Mouse (Mus musculus) right cerebral cortex, postnatal 10 days (tissue): Measurements from ENCODE around the gene Tigar.

Source experiments
- DNase-seq, 2 experiments: peaks; one replicate each; pipeline ENCODE4 v3.0.0; 2021; ENCODE audit warnings: low spot score in 2 of 2

Gene Tigar

DNA sequence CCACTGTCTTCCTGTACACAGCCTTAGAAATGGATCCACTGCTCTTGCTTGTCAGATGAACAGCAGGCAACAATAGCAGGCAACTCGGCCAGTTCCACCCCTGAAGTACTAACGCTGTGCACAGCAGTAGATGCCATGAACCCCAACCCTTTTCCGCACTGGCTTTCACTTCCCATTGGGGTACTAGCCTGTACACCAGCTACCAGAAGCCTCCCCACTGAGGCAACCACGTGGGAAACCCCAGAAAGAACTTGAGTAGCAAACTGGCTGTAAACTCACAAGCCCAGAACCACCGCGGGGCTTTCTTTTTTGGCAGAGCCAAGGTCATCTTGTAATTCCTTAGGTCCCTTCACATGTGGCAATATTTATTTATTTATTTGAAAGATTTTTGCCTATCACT is 27.5 kb downstream of the Tigar start:
- DNase-seq = no peak

DNA sequence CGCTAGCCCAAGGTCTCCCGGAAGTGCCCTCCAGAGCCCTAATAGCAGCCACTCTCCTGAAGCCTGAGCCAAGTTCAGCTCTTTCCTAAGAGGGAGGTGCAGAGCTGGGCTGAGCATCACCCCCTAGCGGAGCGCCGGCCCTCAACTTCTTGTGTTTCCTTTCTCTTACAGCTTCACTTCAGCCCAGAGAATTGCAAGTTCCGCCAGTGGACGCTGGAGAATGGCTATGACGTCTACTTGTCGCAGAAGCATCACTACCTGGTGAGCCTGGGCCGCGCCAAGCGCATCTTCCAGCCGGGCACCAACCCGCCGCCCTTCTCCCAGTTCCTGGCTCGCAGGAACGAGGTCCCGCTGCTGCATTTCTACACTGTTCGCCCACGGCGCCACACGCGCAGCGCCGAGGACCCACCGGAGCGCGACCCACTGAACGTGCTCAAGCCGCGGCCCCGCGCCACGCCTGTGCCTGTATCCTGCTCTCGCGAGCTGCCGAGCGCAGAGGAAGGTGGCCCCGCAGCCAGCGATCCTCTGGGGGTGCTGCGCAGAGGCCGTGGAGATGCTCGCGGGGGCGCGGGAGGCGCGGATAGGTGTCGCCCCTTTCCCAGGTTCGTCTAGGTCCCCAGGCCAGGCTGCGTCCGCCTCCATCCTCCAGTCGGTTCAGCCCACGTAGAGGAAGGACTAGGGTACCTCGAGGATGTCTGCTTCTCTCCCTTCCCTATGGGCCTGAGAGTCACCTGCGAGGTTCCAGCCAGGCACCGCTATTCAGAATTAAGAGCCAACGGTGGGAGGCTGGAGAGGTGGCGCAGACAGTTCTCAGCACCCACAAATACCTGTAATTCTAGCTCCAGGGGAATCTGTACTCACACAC is 29.3 kb downstream of the Tigar start:
- DNase-seq = peak; percentile 85

- no peak for DNase-seq
Measured at GRCm38 (mm10) chr6:127072817-127073216, 36.5 kb downstream of the Tigar start, which contains the start of gene Fgf23. TSS of gene Fgf23 (plus strand) at chr6:127072902.

DNA sequence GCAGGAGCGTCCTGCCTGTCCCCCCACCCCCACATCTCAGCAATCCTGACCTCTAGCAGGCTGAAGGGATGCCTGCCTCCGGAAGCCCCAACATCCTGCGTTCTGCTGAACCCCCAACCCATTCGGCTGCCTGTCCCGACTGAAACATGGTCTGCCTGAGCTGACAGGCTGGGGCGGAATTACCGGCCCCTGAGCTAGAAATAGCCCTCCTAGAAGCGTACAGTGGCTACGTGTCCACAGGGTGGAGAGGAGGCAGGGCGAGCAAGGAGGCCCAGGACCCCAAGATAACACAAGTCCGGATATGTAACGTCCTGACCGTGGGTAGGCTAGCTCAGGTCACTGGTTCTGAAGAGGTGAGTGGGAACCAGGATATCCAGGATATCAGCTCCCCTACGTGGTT is 44.5 kb downstream of the Tigar start:
- no peak for DNase-seq

- DNase-seq = no peak
Measured at GRCm38 (mm10) chr6:127063915-127064314, 45.4 kb downstream of the Tigar start.

DNA sequence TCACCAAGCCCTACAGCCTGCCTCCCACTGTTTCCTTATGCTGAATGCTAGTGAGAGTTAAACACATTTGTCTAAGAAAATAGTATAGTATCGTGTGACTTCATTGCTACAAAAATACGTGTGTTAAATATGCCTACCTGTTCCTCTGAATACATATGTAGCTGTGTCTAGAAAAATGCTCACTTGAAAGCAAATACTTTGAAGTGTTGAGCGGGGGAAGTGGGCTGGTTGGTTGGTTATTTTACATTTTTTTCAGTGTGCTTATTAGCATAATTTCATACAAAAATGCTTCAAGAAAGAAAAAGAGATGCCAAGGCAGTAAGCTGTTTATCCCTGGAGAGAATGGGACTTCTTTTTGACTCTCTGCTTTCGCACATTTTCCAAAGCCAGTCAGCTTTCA is 49.4 kb downstream of the Tigar start:
- DNase-seq = no peak

GRCm38 (mm10) chr6:127056990-127057588 is 52.3 kb downstream of the Tigar start:
- no peak for DNase-seq

DNA sequence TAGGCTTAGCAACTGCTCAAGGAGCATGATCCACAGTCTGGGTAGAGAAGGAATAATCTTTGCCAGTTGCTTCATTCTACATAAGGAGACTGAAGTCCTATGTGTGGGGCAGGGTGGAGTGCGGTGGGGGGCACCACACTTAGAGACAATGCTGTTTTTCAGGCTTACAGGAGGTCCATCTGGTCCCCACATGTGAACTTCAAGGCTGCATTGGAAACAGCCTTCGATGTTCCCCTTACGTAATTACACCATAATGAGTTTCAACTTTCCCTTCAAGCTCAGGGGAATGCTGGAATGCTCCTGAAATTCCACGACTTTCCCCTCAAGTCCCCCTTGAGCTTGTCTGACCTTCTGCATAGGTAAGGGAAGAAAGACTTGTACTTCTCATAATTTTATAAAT is 58.5 kb downstream of the Tigar start:
- no peak for DNase-seq

DNA sequence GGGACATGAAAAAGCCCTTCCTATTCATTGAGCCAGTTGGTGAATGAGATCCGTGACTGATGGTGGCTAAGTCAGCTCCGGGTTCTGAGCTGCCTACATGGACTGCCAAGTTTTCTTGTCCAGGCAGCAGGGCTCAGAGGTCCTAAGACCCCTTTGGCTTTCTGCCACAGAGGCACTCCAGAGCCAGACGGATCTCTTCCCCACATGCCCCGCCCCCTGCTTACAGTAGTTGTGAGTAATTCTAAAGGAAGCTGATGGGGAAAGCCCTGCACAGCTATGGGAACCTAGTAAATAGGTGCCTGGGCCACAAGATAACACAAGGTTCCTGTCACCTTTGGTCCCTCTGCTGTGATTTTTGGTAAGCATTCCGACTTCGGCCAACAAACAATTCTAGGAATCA is 64.4 kb downstream of the Tigar start:
- DNase-seq = no peak
